Mouse (Mus musculus): ENCODE data around the gene Gm6176. TPM values are rescaled to one million over a fixed set of nuclear protein-coding genes. Genes with fewer than 3 reads are reported as not detected.
"Not testable (repeated sequence)": the region's sequence is repeated elsewhere in the genome, so short reads cannot be mapped to it uniquely, and the experiment has no call there.

Gm6176 gene
- polyA plus RNA-seq (2016; fragmentation: Nextera tagmentation; extraction: Ambion mirVana), result not detected in 2 replicates

DNA sequence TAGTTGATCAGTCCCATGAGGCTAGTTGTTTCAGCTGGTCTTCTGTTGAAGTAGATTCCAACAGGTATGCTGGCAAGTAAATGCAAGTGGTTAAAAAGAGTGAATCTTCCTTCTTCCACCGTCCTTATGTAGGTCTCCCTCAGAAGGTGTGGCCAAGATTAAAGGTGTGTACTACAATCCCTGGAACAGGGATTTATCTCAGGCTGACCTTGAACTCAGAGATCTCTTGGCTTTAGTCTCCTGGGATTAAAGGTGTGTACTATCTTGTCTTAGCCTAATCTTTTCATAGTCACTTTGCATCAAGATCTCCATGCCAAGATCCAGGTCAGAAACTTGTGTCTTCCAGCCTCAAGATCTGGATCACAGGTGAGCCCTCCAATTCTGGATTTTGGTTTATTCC is at the start of gene Gm6176:
Gene Gm6176 (minus strand): TSS at position 101 of the 400 bp plus-strand sequence.
- H3K4me2 ChIP-seq; H3K4me3 ChIP-seq (replicated peaks); H3K27ac ChIP-seq; H3K36me3 ChIP-seq (replicated peaks); H3K27me3 ChIP-seq; H3K9ac ChIP-seq; H3K9me3 ChIP-seq; ATAC-seq (ENCODE audit: low FRiP score); H3K4me1 ChIP-seq: not testable (repeated sequence)
- WGBS, result no CpG with 5 or more reads among the region's 1 CpGs

DNA sequence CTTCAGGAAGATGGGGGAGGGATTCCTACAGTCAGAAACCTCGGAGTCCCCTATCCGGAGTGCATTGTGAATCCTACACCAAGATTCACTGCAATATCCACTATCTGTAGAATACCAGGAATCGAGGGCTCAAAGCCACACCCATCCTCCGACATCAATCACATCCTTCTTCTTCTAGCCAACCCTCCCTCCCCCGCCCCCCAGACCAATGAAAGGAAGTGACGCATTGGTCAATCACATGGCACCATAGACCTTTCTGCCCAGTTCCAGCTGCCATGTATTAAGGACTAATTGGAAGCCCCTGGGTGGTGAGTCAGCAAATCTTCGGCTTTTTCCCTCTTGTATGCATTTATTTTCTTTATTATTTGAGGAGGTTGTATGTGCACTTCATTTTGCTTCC is 12.7 kb upstream of the Gm6176 start, which contains the start of gene Vmn1r139:
Gene Vmn1r139 (plus strand): TSS at position 301 of the 400 bp plus-strand sequence.
- not testable (repeated sequence) for H3K4me3 ChIP-seq (replicated peaks); H3K27me3 ChIP-seq; H3K36me3 ChIP-seq (replicated peaks); H3K9ac ChIP-seq; H3K4me1 ChIP-seq; H3K9me3 ChIP-seq; H3K27ac ChIP-seq; H3K4me2 ChIP-seq; ATAC-seq (ENCODE audit: low FRiP score)
- WGBS, result no CpG with 5 or more reads among the region's 7 CpGs

DNA sequence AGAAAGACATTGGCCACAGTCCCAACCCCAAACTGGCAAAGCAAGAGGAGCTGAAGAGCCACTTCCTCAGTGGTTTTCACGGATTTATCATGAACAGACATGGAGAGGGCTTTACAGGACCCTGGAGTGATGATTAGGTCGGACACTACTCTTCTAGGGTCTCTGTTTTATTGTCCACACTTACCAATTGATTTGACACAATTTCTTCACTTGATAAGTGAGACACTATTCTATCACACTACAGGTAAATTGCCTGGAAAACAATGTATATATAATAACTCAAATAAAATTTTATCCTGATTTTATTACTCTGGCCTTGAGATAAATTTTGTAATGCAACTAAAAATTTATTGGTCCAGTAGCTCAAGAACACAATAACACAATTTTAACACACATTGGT is 27.3 kb downstream of the Gm6176 start, which contains the start of gene Vmn1r138:
Gene Vmn1r138 (minus strand): TSS at position 101 of the 400 bp plus-strand sequence.
- not testable (repeated sequence) for H3K36me3 ChIP-seq (replicated peaks); H3K27ac ChIP-seq; H3K27me3 ChIP-seq; H3K4me3 ChIP-seq (replicated peaks); H3K4me1 ChIP-seq; H3K9ac ChIP-seq; H3K4me2 ChIP-seq; H3K9me3 ChIP-seq; ATAC-seq (ENCODE audit: low FRiP score)
- WGBS, result no CpG with 5 or more reads among the region's 2 CpGs

Other genes starting within 250 kb of the Gm6176 start
- gene Vmn1r135, start 224.0 kb downstream of the Gm6176 start, polyA plus RNA-seq (2016; fragmentation: Nextera tagmentation; extraction: Ambion mirVana), result not detected in 2 replicates
- gene Gm5725, start 212.0 kb downstream of the Gm6176 start, polyA plus RNA-seq (2016; fragmentation: Nextera tagmentation; extraction: Ambion mirVana), result not detected in 2 replicates
- gene Gm5891, start 135.0 kb downstream of the Gm6176 start, polyA plus RNA-seq (2016; fragmentation: Nextera tagmentation; extraction: Ambion mirVana), result not detected in 2 replicates
- not detected in 2 replicates for gene Vmn1r137, start 61.7 kb downstream of the Gm6176 start, polyA plus RNA-seq (2016; fragmentation: Nextera tagmentation; extraction: Ambion mirVana)
- not detected in 2 replicates for gene Vmn1r138, start 27.4 kb downstream of the Gm6176 start, polyA plus RNA-seq (2016; fragmentation: Nextera tagmentation; extraction: Ambion mirVana)
- gene Vmn1r139, start 12.8 kb upstream of the Gm6176 start, polyA plus RNA-seq (2016; fragmentation: Nextera tagmentation; extraction: Ambion mirVana), result not detected in 2 replicates
- gene Gm16451, start 61.9 kb upstream of the Gm6176 start, polyA plus RNA-seq (2016; fragmentation: Nextera tagmentation; extraction: Ambion mirVana), result not detected in 2 replicates
- not detected in 2 replicates for gene Gm10666, start 78.4 kb upstream of the Gm6176 start, polyA plus RNA-seq (2016; fragmentation: Nextera tagmentation; extraction: Ambion mirVana)
- gene Vmn1r142, start 107.7 kb upstream of the Gm6176 start, polyA plus RNA-seq (2016; fragmentation: Nextera tagmentation; extraction: Ambion mirVana), result not detected in 2 replicates
- gene Vmn1r143, start 133.1 kb upstream of the Gm6176 start, polyA plus RNA-seq (2016; fragmentation: Nextera tagmentation; extraction: Ambion mirVana), result not detected in 2 replicates
- not detected in 2 replicates for gene Gm8653, start 145.0 kb upstream of the Gm6176 start, polyA plus RNA-seq (2016; fragmentation: Nextera tagmentation; extraction: Ambion mirVana)
- not detected in 2 replicates for gene Gm8453, start 173.2 kb upstream of the Gm6176 start, polyA plus RNA-seq (2016; fragmentation: Nextera tagmentation; extraction: Ambion mirVana)

Data from forebrain, embryonic 12.5 days (tissue).